Mouse (Mus musculus) bone marrow, adult 2 months (tissue): ENCODE measurements around the gene Gpc3.

Source experiments
- CTCF ChIP-seq: fragments of 200-500 bp; IDR thresholded peaks from 2 replicates; pipeline ENCODE4 v1.5.1; 2011; ENCODE audit warnings: low read length, control low read depth; ENCODE audit not compliant: control insufficient read depth, insufficient read depth
- POLR2A ChIP-seq: fragments of 200-500 bp; IDR thresholded peaks from 2 replicates; pipeline ENCODE4 v1.6.1; 2011; ENCODE audit warnings: low read depth, mild to moderate bottlenecking, control low read depth, low read length, borderline replicate concordance; ENCODE audit not compliant: control insufficient read depth

- TF ChIP-seq CTCF = no peak
- TF ChIP-seq POLR2A = no peak
Observed at GRCm38 (mm10) chrX:52632688-52633324, 19.1 kb upstream of the Gpc3 start.
